Mouse (Mus musculus) kidney, adult 2 months (tissue): Measurements from ENCODE around the gene Eif2b3.

Experiments used
- CTCF ChIP-seq: fragments of 200-500 bp; conservative IDR thresholded peaks from 2 replicates; pipeline ENCODE4 v1.5.1; 2011; ENCODE audit warnings: low read depth, mild to moderate bottlenecking, control low read depth, low read length, moderate library complexity, mixed read lengths; ENCODE audit not compliant: insufficient read depth, insufficient read length
- POLR2A ChIP-seq: fragments of 200-500 bp; IDR thresholded peaks from one replicate; pipeline ENCODE4 v1.6.1; 2011; ENCODE audit warnings: low read depth, low read length, control low read depth

- no peak for TF ChIP-seq POLR2A
- TF ChIP-seq CTCF: no peak
Measured at GRCm38 (mm10) chr4:117014901-117015415, 4.2 kb upstream of the Eif2b3 start.
